Mouse (Mus musculus): ENCODE measurements around the gene Gsg1l.

The Gsg1l gene

GRCm38 (mm10) chr7:125920801-125921200 is 161.4 kb downstream of the Gsg1l start:
- no peak for DNase-seq

- DNase-seq = no peak
Measured at GRCm38 (mm10) chr7:125900386-125901161, 181.6 kb downstream of the Gsg1l start.

DNA sequence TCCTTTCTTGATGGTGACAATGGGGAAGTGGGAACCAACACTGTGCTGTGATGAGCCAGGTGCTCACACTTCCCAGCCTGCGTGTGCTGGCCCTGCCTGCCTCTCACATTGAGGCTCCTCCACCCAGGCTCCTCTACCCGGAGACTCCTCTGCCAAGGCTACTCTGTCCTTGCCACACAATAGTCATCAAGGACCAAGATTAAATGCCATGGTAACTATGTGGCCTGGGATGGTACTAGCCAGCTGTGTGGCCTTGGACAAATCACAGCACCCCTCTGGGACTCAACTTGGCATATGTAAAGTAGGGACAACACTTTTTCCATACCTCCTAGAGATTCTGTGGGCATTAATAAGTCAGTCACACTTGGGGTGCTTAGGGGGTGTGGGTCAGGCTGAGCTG is 182.3 kb downstream of the Gsg1l start:
- DNase-seq = no peak

GRCm38 (mm10) chr7:125899036-125899435 is 183.2 kb downstream of the Gsg1l start:
- DNase-seq = peak; percentile 64

DNA sequence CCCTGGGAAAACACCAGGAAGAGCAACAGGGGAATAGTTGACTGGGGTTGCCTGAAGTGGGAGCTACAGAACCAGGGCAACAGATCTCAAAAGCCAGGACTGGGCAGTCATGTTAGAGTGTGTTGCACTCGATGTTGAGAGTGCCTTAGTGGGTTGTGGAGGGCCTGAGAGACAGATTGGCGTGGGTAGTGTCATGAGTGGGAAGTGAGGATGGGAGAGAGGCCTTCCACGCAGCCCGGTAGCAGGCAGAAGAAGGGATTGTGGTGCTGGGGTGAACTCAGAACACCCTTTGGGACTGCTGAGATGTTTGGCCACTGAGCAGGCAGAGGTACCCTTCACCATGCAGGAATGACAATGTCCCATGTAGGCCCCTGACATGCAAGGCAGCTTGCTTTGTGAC is 185.2 kb downstream of the Gsg1l start:
- no peak for DNase-seq

- no peak for DNase-seq
Measured at GRCm38 (mm10) chr7:125893621-125894020, 188.6 kb downstream of the Gsg1l start.

DNA sequence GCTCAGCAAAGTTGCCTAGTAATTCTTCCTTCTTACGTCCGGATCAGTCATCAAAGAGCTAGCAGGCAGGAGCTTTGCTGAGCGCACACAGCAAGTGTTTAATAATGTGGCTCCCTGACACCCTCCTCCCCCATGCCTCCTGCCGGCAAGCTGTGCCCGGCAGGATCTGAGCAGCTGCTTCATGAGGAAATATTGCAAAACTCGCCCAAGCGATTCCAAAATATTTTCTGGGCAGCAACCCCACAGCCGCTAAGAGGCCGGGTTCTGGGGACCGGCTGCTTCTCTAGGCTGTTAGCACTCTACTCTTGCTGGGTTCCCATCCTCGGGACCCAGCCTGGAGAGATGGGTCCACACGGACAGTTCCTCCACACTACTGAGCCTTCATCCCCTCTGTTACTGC is 193.8 kb downstream of the Gsg1l start:
- DNase-seq = peak; percentile 22

DNA sequence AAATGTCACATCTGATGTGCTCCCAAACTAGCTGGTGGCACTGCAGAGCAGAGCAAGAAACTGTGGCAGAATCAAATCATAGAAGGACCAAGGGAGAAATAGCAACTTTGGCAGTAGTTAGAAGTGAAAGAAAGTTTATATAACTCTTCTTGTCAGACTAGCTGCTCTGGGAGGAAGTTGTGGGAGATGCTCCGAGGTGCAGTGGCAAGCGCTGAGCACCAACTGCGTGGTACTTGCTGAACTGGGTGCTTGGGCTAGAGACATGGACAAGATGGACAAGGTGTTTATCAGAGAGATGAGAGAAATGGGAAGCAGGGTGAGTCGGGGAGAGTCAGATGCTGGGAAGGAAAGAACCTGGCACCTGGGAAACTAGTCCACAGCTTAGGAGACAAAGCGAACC is 194.4 kb downstream of the Gsg1l start:
- no peak for DNase-seq

GRCm38 (mm10) chr7:125887124-125887523 is 195.1 kb downstream of the Gsg1l start:
- no peak for DNase-seq

DNA sequence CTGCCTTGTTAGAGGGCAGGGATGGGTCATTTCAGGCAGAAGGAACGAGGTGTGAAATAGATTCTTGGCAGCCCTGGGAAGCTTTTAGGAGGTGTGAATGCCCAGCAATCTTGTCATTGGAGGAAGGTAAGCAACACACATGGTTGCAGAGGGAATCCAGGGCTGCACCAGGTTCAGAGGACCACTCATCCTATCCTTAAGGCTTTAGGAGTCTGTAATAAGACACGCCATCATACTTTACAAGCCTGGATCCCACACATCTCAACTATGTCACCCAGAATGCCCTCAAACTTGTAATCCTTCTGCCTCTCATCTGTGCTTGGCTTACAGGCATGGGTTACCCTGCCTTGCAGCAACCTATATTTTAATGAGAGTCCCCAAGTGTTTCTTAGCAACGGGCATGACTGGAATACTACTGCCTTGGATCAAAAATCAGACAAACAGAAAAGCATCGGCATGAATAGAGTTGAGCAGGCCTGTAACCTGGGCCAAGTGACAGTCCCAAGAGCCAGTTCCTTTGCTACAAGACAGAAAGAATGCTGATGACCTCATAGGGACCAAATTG is 196.0 kb downstream of the Gsg1l start:
- no peak for DNase-seq

- DNase-seq = no peak
Measured at GRCm38 (mm10) chr7:125883232-125883631, 199.0 kb downstream of the Gsg1l start.

DNA sequence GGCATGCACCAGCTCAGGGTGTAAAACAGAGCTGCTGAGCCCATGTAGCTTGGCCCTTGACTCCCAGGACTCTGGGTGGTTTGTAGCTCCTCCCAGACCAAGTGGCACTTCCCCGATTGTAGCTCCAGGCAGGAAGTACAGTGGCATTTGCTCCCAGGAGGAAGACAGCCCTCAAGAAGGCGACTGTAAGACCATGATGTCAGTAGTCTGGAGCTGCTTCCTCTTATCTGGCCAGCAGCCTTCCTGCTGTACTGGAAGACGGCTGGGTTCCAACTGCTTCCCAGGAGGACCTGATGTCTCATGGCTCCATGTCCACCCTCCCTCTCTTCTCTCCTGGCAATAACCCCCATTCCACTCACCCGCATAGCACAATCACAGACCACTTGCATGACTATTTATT is 204.2 kb downstream of the Gsg1l start:
- peak; percentile 20 for DNase-seq

DNA sequence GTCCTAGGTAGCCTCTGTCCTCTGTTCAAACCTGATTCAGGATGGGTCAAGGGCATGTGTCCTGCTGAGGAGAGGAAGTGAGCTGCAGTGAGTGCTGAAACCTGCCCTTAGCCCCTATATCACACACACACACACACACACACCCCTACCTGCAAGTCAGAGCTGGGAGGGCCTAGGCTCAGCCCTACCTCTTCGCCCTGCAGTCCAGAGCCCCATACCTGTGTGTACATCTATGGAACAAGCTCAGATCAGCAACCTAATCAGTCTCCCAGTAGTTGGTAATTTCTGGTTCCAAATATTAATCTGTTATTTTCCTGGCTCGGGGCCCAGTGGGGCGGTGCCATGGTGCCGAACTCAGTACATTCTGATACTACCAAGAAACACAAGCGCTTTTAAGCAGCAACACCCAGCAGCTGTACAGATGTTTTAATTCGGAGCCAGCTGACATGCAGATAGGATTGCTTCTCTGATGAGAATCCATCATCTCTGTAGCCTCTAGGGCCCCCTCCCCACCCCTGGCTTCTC is 208.2 kb downstream of the Gsg1l start:
- no peak for DNase-seq

DNA sequence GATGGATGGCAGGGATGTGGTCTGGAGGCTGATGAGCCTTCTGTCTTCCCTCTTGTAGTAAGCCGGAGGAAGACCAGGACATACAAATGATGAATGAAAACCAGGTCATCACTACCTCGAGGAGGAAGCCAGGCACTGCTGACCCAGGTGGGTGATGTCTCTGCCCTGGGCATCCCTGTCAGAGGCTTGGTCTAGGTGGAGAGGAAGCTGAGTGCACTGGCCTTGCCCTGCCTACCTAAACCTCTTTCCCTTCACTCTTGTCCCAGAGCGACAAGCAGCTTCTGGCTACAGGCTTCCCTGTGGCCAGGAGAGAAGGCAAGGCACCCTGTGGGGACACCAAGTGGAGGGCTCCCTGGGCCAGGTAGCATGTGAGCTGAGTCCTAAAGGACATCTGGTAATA is 209.3 kb downstream of the Gsg1l start:
- no peak for DNase-seq

DNA sequence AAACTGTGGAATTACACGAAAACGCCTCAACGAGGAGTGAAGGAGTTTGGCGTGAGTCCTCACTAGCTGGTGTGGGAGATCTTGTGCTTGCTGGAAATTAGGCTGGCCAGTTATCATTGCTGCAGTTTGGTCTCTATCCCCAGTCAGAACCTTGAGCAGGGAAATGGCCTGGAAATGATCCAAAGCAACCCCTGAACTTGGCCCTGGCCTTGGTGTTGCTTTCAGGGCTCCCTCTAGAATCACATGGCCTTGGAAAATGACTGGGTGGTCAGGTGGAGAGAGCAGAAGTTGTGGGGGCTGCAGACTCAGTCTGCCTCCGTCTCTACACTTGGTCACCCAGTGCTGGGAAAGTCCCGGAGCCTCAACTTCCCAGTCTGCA is 210.0 kb downstream of the Gsg1l start:
- DNase-seq = no peak

- no peak for DNase-seq
Measured at GRCm38 (mm10) chr7:125871404-125872201, 210.6 kb downstream of the Gsg1l start.

GRCm38 (mm10) chr7:125868570-125868969 is 213.6 kb downstream of the Gsg1l start:
- no peak for DNase-seq

- no peak for DNase-seq
Measured at GRCm38 (mm10) chr7:125865234-125865633, 217.0 kb downstream of the Gsg1l start.

DNA sequence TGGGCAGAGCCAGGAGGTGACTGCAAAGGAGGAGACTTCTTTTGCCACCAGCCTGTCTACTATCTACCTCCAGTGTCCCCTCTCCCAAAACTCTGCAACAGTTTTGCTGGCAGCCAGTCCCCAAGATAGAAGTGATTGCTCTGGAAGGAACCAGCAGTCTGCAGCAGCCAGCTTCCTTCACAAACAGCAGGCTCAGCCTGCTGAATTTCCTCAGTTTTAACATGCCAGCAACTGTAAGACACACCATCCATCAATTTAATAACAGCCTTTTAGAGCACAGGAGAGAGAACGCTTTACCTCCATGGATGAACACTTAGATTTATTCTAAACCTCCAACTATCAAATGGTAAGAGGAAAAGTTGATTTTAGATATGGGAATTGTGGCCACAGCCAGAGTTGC is 218.2 kb downstream of the Gsg1l start:
- DNase-seq = no peak

DNA sequence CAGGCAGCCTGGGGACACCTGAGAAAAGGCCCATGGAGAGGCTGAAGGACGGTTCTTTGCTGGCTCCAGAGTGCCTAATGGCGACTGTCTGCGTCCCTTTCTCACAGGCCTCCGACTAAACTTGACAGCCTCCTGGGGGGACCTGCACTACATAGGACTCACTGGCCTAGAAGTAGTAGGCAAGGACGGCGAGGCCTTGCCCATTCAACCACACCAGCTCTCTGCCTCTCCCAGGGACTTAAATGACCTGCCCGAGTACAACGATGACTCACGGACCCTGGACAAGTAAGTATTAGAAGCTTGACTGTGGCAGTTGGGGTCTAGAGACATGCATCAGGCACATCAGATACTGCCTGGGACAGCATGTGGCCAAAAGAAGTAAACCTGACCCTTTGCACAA is 221.8 kb downstream of the Gsg1l start:
- DNase-seq = no peak

DNA sequence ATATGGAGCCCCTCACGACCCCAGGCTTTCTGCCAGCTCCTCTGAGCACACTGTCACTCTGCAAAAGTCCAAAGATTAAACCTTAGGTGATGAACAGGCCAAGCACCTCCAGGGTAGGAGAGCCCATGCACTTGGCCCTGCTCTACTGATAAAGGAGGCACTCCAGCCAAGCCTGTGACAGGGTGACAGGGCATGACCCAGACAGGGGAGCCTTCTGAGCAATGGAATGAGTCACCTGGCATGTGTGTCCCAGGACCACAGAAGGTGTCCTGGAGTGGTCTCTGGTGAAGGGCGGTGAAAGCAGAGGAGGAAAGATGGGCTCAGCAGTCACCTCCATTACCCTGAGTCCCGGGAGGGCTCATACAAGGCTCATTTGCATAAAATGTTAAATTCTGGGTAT is 222.6 kb downstream of the Gsg1l start:
- DNase-seq = no peak

DNA sequence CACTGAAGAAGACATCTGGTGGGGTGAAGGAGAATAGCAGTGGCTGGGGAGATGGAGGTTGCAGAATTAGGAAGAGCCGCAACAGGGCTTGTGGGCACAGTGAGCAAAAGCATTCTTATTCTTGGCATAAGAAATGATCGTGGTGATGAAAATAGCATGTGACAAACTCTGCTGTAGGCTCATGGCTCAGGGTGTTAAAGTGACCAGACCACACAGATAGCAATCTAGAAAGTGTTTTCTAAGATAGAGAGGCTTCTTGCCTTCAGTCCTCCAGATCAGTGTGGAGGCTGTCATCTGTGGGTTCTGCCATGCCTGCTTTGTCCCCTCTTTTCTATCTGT is 234.7 kb downstream of the Gsg1l start:
- DNase-seq = no peak

DNA sequence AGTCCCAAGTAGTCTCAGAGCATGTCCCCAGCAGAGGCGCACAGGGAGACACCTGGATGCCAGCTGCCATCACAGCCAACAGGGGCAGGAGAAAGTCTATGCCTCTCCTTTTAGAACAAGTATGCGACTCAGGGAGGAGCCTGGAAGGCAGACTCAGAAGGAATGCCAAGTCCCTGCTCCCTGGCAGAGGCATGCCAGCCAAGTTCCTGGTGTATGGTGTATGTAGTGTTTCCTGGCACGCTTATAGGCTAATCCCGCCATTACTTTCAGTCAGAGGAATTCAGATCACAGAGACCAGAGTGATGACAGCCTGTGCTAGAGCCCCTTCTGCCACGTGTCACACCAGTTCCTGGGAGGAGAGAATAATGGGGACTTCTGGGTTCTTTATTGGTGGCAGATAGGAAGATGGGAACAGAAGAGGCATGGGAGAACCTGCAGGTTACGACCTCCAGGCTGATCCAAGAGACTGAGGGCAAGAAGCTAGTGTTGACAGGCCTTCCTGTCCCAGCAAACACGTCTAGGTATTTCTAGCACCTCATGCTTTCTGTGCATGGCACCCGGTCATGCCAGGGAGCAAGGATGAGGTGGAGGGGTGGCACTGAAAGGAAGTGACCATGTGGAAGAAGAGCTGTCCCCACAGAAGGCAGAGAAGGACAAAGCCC is 235.2 kb downstream of the Gsg1l start:
- no peak for DNase-seq

All from cerebellum, adult 11-12 months (tissue).